Mouse (Mus musculus): ENCODE results near the gene Myom3. TPM values are rescaled to one million over a fixed set of nuclear protein-coding genes. Genes with fewer than 3 reads are reported as not detected.
"Not testable (repeated sequence)": the region's sequence is repeated elsewhere in the genome, so short reads cannot be mapped to it uniquely, and the experiment has no call there.

Myom3 gene
- 0.11 and 0.18 TPM in 2 replicates for polyA plus RNA-seq (2016; fragmentation: Nextera tagmentation; extraction: Ambion mirVana)

GRCm38 (mm10) chr4:135759356-135759976, at the start of gene Myom3:
TSS of gene Myom3 (plus strand) at chr4:135759715.
- no peak within 1 kb of the TSS for H3K27ac ChIP-seq
- peaks cover 32% of the 10 kb centered on the region for H3K27me3 ChIP-seq (replicated peaks)
- no peak within 1 kb of the TSS for H3K4me3 ChIP-seq
- no peaks in the 10 kb centered on the region for H3K9me3 ChIP-seq (replicated peaks)
- no peaks in the 10 kb centered on the region for H3K36me3 ChIP-seq
- H3K9ac ChIP-seq = no peak within 1 kb of the TSS
- no peak within 1 kb of the TSS for H3K4me2 ChIP-seq
- ATAC-seq = no peak
- H3K4me1 ChIP-seq = peaks cover 13% of the 10 kb centered on the region
- WGBS (ENCODE audit: insufficient replicate concordance) = 50% methylated on average over 10 of the region's 10 CpGs

- H3K4me2 ChIP-seq = no peak overlapping the region; the same call in 1 of the 2 replicates
- peaks cover 21% of the 10 kb centered on the region for H3K4me1 ChIP-seq
- WGBS (ENCODE audit: insufficient replicate concordance) = 22% methylated on average over 3 of the region's 3 CpGs
- 0 out of 2 replicates have a peak overlapping the region, but pooled peaks have one; percentile 9 for H3K9ac ChIP-seq
- no peak overlapping the region for H3K27ac ChIP-seq
- H3K4me3 ChIP-seq = no peak overlapping the region
- ATAC-seq = peak; percentile 72
- H3K27me3 ChIP-seq (replicated peaks) = peaks cover 12% of the 10 kb centered on the region; the same call in 1 of the 2 replicates
- no peaks in the 10 kb centered on the region for H3K9me3 ChIP-seq (replicated peaks)
- H3K36me3 ChIP-seq = no peaks in the 10 kb centered on the region
Observed at GRCm38 (mm10) chr4:135710392-135710791, 49.1 kb upstream of the Myom3 start.

- Histone ChIP-seq H3K27me3 (replicated peaks) (peaks cover 4% of the 10 kb centered on the region; the same call in 1 of the 2 replicates), H3K9ac (no peak overlapping the region), H3K4me3 (no peak overlapping the region), H3K9me3 (replicated peaks) (no peaks in the 10 kb centered on the region), H3K4me2 (no peak overlapping the region), H3K4me1 (peaks cover 12% of the 10 kb centered on the region), H3K36me3 (no peaks in the 10 kb centered on the region), H3K27ac (no peak overlapping the region)
- WGBS (ENCODE audit: insufficient replicate concordance) = 73% methylated on average over 8 of the region's 8 CpGs
- ATAC-seq = no peak
Observed at GRCm38 (mm10) chr4:135714776-135715175, 44.7 kb upstream of the Myom3 start.

- H3K27me3 ChIP-seq (replicated peaks); H3K36me3 ChIP-seq; H3K4me2 ChIP-seq; H3K4me3 ChIP-seq; H3K9me3 ChIP-seq (replicated peaks); ATAC-seq; H3K27ac ChIP-seq; H3K9ac ChIP-seq; H3K4me1 ChIP-seq: not testable (repeated sequence)
- 86% methylated on average over 11 of the region's 11 CpGs for WGBS (ENCODE audit: insufficient replicate concordance)
Observed at GRCm38 (mm10) chr4:135716438-135716837, 43.1 kb upstream of the Myom3 start.

GRCm38 (mm10) chr4:135722540-135723290, 36.8 kb upstream of the Myom3 start:
- no peak for ATAC-seq
- 0 out of 2 replicates have a peak, but pooled peaks cover 8% of the 10 kb centered on the region for H3K9me3 ChIP-seq (replicated peaks)
- no peak overlapping the region for H3K9ac ChIP-seq
- no peak overlapping the region for H3K4me3 ChIP-seq
- peaks cover 7% of the 10 kb centered on the region for H3K4me1 ChIP-seq
- 69% methylated on average over 17 of the region's 17 CpGs for WGBS (ENCODE audit: insufficient replicate concordance)
- H3K4me2 ChIP-seq = no peak overlapping the region
- no peaks in the 10 kb centered on the region for H3K36me3 ChIP-seq
- H3K27me3 ChIP-seq (replicated peaks) = peaks cover 19% of the 10 kb centered on the region
- no peak overlapping the region for H3K27ac ChIP-seq

GRCm38 (mm10) chr4:135726416-135726815, 33.1 kb upstream of the Myom3 start:
- ATAC-seq = no peak

GRCm38 (mm10) chr4:135727817-135728216, 31.7 kb upstream of the Myom3 start, which contains the start of gene Il22ra1:
TSS of gene Il22ra1 (plus strand) at chr4:135728172.
- Histone ChIP-seq H3K4me2 (peak within 1 kb of the TSS; percentile 67), H3K27ac (no peak within 1 kb of the TSS)

More at GRCm38 (mm10) chr4:135726416-135726815, 33.1 kb upstream of the Myom3 start:
- Histone ChIP-seq H3K27me3 (replicated peaks) (peaks cover 51% of the 10 kb centered on the region), H3K4me2 (no peak overlapping the region), H3K4me1 (peaks cover 22% of the 10 kb centered on the region), H3K9ac (no peak overlapping the region), H3K27ac (no peak overlapping the region), H3K36me3 (no peaks in the 10 kb centered on the region), H3K9me3 (replicated peaks) (0 out of 2 replicates have a peak, but pooled peaks cover 8% of the 10 kb centered on the region), H3K4me3 (no peak overlapping the region)
- 66% methylated on average over 11 of the region's 11 CpGs for WGBS (ENCODE audit: insufficient replicate concordance)

GRCm38 (mm10) chr4:135730204-135730603, 29.3 kb upstream of the Myom3 start:
- H3K27me3 ChIP-seq (replicated peaks) = peaks cover 46% of the 10 kb centered on the region
- no peak overlapping the region for H3K4me2 ChIP-seq
- peaks cover 12% of the 10 kb centered on the region for H3K36me3 ChIP-seq
- no peak overlapping the region for H3K4me3 ChIP-seq
- peaks cover 22% of the 10 kb centered on the region for H3K4me1 ChIP-seq
- no peak overlapping the region for H3K27ac ChIP-seq
- 0 out of 2 replicates have a peak, but pooled peaks cover 6% of the 10 kb centered on the region for H3K9me3 ChIP-seq (replicated peaks)
- H3K9ac ChIP-seq = no peak overlapping the region
- WGBS (ENCODE audit: insufficient replicate concordance) = 69% methylated on average over 9 of the region's 9 CpGs
- ATAC-seq = no peak

More at GRCm38 (mm10) chr4:135727817-135728216, 31.7 kb upstream of the Myom3 start, which contains the start of gene Il22ra1:
- 0 out of 2 replicates have a peak, but pooled peaks cover 2% of the 10 kb centered on the region for H3K9me3 ChIP-seq (replicated peaks)
- no peaks in the 10 kb centered on the region for H3K36me3 ChIP-seq
- H3K4me3 ChIP-seq = peak within 1 kb of the TSS; percentile 43
- peak within 1 kb of the TSS; percentile 63 for H3K9ac ChIP-seq
- H3K27me3 ChIP-seq (replicated peaks) = peaks cover 53% of the 10 kb centered on the region
- ATAC-seq = peak; percentile 73; the same call in 1 of the 2 replicates
- peaks cover 22% of the 10 kb centered on the region for H3K4me1 ChIP-seq
- 14% methylated on average over 14 of the region's 14 CpGs for WGBS (ENCODE audit: insufficient replicate concordance)

- Histone ChIP-seq H3K36me3 (peaks cover 16% of the 10 kb centered on the region), H3K4me2 (no peak overlapping the region), H3K9ac (no peak overlapping the region), H3K27me3 (replicated peaks) (peaks cover 46% of the 10 kb centered on the region), H3K4me1 (peaks cover 22% of the 10 kb centered on the region), H3K4me3 (no peak overlapping the region), H3K27ac (no peak overlapping the region), H3K9me3 (replicated peaks) (0 out of 2 replicates have a peak, but pooled peaks cover 6% of the 10 kb centered on the region)
- WGBS (ENCODE audit: insufficient replicate concordance) = 72% methylated on average over 8 of the region's 8 CpGs
- ATAC-seq = no peak
Observed at GRCm38 (mm10) chr4:135730951-135731350, 28.6 kb upstream of the Myom3 start.

GRCm38 (mm10) chr4:135733901-135734300, 25.6 kb upstream of the Myom3 start:
- 90% methylated on average over 14 of the region's 14 CpGs for WGBS (ENCODE audit: insufficient replicate concordance)

GRCm38 (mm10) chr4:135736903-135737302, 22.6 kb upstream of the Myom3 start:
- Histone ChIP-seq H3K4me3 (no peak overlapping the region), H3K4me1 (peaks cover 28% of the 10 kb centered on the region), H3K9me3 (replicated peaks) (0 out of 2 replicates have a peak, but pooled peaks cover 6% of the 10 kb centered on the region), H3K4me2 (no peak overlapping the region), H3K9ac (no peak overlapping the region), H3K27me3 (replicated peaks) (peaks cover 8% of the 10 kb centered on the region; the same call in 1 of the 2 replicates), H3K36me3 (peaks cover 16% of the 10 kb centered on the region), H3K27ac (no peak overlapping the region)
- WGBS (ENCODE audit: insufficient replicate concordance) = 53% methylated on average over 3 of the region's 3 CpGs
- ATAC-seq = no peak

More at GRCm38 (mm10) chr4:135733901-135734300, 25.6 kb upstream of the Myom3 start:
- H3K4me1 ChIP-seq = peaks cover 15% of the 10 kb centered on the region
- peaks cover 28% of the 10 kb centered on the region for H3K27me3 ChIP-seq (replicated peaks)
- H3K9ac ChIP-seq = no peak overlapping the region
- H3K4me2 ChIP-seq = no peak overlapping the region
- H3K9me3 ChIP-seq (replicated peaks) = 0 out of 2 replicates have a peak, but pooled peaks cover 6% of the 10 kb centered on the region
- H3K36me3 ChIP-seq = peaks cover 16% of the 10 kb centered on the region
- ATAC-seq = no peak
- H3K4me3 ChIP-seq = no peak overlapping the region
- H3K27ac ChIP-seq = no peak overlapping the region
